Mouse (Mus musculus): ENCODE results near the gene Gm47289. TPM values are rescaled to one million over a fixed set of nuclear protein-coding genes. Genes with fewer than 3 reads are reported as not detected.

The Gm47289 gene
- polyA plus RNA-seq, 1 experiment from 2014 or later: not detected

DNA sequence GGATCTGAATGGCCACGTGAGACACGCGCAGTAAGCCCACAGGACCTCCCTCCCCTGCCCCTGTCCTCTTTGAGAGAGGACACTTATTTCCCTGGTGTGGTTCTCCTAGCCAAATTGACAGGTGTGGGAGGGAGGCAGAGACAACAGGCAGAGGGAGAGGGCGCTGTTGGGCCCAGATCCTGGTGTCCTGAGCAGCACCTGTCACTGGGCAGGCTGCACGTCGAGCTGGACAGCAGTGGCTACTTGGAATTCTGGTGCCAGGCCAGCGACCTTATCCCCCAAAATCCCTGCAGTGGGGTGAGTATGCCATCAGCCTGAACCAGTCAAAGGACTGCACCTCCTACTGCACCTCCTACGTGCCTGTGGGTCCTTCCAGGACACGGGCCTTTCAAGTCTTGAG, 15.6 kb upstream of the Gm47289 start:
- WGBS: 77% methylated on average over 9 of the region's 9 CpGs
- Histone ChIP-seq H3K4me2 (no peak overlapping the region), H3K9ac (no peak overlapping the region), H3K27me3 (no peaks in the 10 kb centered on the region), H3K9me3 (no peaks in the 10 kb centered on the region), H3K4me3 (no peak overlapping the region), H3K36me3 (no peaks in the 10 kb centered on the region), H3K4me1 (replicated peaks) (no peaks in the 10 kb centered on the region), H3K27ac (replicated peaks) (no peak overlapping the region)
- ATAC-seq (ENCODE audit: low FRiP score, low read depth): no peak

DNA sequence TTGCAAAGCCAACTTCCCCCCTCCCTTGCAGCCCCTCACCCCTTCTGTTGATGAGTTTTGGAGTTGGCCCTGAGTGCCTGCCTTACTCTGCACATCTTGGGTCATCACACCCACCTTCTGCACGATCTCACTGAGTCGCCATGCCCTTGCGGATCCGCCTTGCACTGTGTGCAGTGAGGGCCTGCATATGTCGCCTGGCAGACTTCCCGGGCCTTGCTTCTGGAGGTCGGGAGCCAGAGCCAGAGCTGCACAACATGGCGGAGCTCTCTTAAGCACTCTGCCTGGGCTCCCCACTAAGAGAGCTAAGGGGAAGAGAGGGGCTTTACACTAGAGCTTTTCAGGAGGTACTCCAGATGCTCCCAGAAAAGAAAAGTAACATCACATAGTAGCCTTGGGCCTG, 14.3 kb upstream of the Gm47289 start:
- Histone ChIP-seq H3K27me3 (no peaks in the 10 kb centered on the region), H3K4me3 (no peak overlapping the region), H3K4me2 (no peak overlapping the region), H3K9ac (no peak overlapping the region), H3K4me1 (replicated peaks) (no peaks in the 10 kb centered on the region), H3K36me3 (no peaks in the 10 kb centered on the region), H3K27ac (replicated peaks) (no peak overlapping the region), H3K9me3 (no peaks in the 10 kb centered on the region)
- WGBS: 76% methylated on average over 8 of the region's 8 CpGs
- peak; percentile 8; the same call in 1 of the 2 replicates for ATAC-seq (ENCODE audit: low FRiP score, low read depth)

DNA sequence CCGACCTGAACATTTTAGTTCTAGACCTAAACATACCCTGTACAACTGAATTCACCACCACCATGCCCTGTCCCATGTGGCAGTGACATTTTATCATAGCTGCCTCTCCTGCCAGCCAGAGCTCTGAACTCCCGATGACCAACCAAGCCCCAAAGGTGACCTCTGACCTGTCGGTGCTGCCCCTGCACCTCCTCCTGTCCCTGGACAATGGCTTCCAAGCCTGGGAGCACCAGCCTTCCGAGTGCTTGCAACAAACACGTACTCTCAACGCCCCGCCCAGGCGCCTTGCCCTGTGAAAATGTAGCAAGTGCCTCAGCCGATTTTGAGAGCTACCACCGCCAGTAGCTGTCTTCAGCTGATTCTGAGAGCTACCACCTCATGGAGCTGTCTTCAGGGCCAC, 13.8 kb upstream of the Gm47289 start:
- no peak overlapping the region for H3K27ac ChIP-seq (replicated peaks)
- H3K27me3 ChIP-seq: no peaks in the 10 kb centered on the region
- WGBS: 43% methylated on average over 10 of the region's 10 CpGs
- H3K4me2 ChIP-seq: no peak overlapping the region
- H3K9ac ChIP-seq: no peak overlapping the region
- H3K4me3 ChIP-seq: no peak overlapping the region
- H3K36me3 ChIP-seq: no peaks in the 10 kb centered on the region
- no peak for ATAC-seq (ENCODE audit: low FRiP score, low read depth)
- no peaks in the 10 kb centered on the region for H3K4me1 ChIP-seq (replicated peaks)
- H3K9me3 ChIP-seq: no peaks in the 10 kb centered on the region

DNA sequence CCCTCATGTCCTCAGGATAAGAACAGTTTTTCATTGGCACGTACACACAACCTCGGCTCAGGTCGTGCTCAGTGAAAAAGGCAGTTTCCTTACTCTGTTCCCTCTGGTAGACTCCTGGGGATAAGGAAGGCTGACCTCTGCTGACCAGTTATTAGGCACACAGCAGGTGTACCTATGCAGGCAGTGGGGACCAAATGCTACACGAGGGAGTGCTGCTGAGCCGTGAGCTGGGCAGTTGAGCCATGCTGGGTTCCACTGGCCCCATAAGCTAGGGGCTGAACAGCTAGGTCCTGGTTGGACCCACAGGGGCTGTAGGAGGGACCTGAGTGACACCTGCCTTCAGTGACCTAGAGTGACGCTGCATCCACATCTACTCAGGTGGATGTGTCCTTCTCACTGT, 13.3 kb upstream of the Gm47289 start:
- Histone ChIP-seq H3K4me2 (no peak overlapping the region), H3K4me3 (no peak overlapping the region), H3K4me1 (replicated peaks) (no peaks in the 10 kb centered on the region), H3K9ac (no peak overlapping the region), H3K36me3 (no peaks in the 10 kb centered on the region), H3K27me3 (no peaks in the 10 kb centered on the region), H3K27ac (replicated peaks) (no peak overlapping the region), H3K9me3 (no peaks in the 10 kb centered on the region)
- WGBS: 71% methylated on average over 6 of the region's 6 CpGs
- no peak for ATAC-seq (ENCODE audit: low FRiP score, low read depth)

DNA sequence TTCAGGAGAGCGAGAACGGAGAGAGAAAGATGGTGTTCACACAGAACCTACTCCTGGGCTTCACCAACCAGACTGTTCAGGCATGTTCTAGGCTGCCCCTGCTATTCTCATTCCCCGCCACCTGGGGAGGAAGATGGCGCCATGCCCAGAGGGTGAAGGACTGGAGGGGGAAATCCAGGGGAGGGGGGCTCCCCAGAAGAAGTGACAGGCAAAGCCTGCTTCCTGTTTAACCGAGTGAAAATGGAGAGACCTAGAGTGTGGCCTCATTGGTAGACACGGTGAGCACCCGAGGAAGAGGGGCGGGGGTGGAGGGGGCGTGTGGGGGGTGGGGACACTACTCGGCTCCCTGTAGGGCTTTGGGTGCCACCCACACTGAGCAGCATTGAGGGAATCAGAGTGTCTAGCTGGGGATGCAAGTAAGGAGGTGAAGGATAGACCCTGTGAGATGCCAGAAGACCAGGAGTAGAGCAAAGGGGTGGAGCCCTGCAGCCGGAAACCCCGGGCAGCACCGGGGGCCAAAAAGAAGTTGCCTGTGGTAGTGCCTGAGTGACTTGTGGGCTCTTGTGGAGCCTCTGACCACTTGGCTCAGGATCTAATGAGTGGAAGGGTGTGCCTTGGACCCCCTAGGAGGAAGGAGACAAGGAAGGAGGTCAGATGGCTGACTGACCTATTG, 12.7 kb upstream of the Gm47289 start:
- H3K9me3 ChIP-seq: no peaks in the 10 kb centered on the region
- no peak overlapping the region for H3K9ac ChIP-seq
- H3K4me1 ChIP-seq (replicated peaks): no peaks in the 10 kb centered on the region
- H3K4me2 ChIP-seq: no peak overlapping the region
- no peaks in the 10 kb centered on the region for H3K36me3 ChIP-seq
- ATAC-seq (ENCODE audit: low FRiP score, low read depth): no peak
- H3K27me3 ChIP-seq: no peaks in the 10 kb centered on the region
- 84% methylated on average over 13 of the region's 13 CpGs for WGBS
- no peak overlapping the region for H3K4me3 ChIP-seq
- no peak overlapping the region for H3K27ac ChIP-seq (replicated peaks)

DNA sequence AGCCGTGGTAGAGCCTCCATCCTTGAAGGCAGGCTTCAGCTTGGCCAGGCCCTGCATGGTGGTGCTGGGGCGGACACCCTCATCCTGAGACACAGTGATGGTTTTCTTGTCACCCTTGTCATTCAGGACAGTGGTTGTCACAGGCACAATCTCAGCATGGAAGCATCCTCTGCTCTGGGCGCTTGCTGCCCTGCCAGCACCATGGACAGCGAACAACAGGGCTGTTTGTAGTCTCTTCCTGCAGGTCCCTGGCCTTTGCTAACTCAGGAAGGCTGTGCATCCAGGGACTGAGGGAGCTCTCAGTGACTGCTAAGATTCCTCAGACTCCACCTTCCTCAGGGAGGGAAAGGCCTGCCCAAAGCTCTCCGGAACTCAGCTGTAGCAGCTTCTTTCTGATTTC, 9.4 kb upstream of the Gm47289 start:
- H3K36me3 ChIP-seq: no peaks in the 10 kb centered on the region
- H3K27me3 ChIP-seq: no peaks in the 10 kb centered on the region
- no peak for ATAC-seq (ENCODE audit: low FRiP score, low read depth)
- H3K27ac ChIP-seq (replicated peaks): no peak overlapping the region
- H3K4me1 ChIP-seq (replicated peaks): no peaks in the 10 kb centered on the region
- H3K9ac ChIP-seq: no peak overlapping the region
- no peak overlapping the region for H3K4me3 ChIP-seq
- 26% methylated on average over 5 of the region's 5 CpGs for WGBS
- no peaks in the 10 kb centered on the region for H3K9me3 ChIP-seq
- no peak overlapping the region for H3K4me2 ChIP-seq

DNA sequence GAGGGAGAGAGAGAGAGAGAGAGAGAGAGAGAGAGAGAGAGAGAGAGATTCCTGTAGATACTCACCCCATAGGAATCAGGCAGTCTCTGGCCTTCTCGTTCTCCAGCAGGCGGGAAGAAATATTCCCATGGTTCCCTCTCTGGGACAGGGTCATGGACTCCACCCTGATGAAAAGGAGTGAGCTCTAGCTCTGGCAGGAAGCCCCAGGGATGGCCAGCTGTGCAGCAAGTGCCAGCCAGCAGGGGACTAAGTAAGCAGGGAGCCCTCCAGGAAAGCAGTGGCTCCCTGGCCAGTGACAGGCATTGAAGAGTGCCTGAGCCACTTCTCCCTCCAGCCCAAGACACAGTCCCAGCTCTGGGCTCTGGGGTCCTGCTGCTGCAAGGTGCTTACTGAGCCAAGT, 7.2 kb upstream of the Gm47289 start:
- WGBS: 69% methylated on average over 2 of the region's 2 CpGs

DNA sequence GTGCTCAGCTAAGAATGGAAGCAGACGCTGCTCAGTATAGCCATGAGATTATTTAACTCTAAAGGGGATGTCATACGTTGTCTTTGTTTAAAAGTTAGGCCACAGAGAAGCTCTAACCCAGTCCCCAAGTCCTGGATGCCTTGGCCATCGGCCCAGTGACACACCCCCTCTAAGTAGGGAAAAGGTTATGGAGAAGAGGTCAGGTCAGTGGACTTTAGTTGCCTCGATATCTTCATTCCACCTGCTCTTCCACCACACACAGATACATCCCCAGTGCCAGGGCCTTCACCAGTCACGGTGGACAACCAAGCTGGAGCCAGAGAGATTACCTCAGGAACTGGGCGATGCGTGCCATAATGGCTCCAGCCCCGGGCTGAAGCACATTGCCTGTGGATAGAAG, 3.5 kb upstream of the Gm47289 start:
- Histone ChIP-seq H3K4me2 (no peak overlapping the region), H3K27me3 (peaks cover 17% of the 10 kb centered on the region), H3K36me3 (no peaks in the 10 kb centered on the region), H3K4me1 (replicated peaks) (no peaks in the 10 kb centered on the region), H3K4me3 (no peak overlapping the region), H3K9me3 (no peaks in the 10 kb centered on the region), H3K27ac (replicated peaks) (no peak overlapping the region), H3K9ac (no peak overlapping the region)
- WGBS: 88% methylated on average over 8 of the region's 8 CpGs
- no peak for ATAC-seq (ENCODE audit: low FRiP score, low read depth)

More for the DNA sequence above, 7.2 kb upstream of the Gm47289 start:
- Histone ChIP-seq H3K4me2 (no peak overlapping the region), H3K9me3 (no peaks in the 10 kb centered on the region), H3K27me3 (peaks cover 12% of the 10 kb centered on the region), H3K9ac (no peak overlapping the region), H3K4me1 (replicated peaks) (no peaks in the 10 kb centered on the region), H3K4me3 (no peak overlapping the region), H3K36me3 (no peaks in the 10 kb centered on the region), H3K27ac (replicated peaks) (no peak overlapping the region)
- no peak for ATAC-seq (ENCODE audit: low FRiP score, low read depth)

DNA sequence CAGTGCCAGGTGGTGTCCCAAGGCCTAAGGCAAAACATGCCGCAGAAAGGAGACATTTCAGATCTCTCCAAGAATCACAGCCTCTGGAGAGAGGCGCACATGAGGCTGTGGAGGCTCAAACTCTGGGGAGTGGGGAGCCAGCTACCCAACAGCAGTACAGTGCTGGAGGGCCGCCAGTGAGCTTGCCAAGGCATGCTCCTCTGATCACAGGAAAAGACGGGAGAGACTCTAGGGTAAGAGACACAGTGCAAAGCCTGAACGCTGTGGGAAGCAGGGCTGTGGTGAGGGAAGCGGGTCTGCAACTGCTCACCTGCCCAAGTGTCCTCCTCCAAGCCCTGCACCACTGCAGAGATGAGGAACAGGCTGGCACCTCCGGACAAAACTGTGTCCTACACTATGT, 3.1 kb upstream of the Gm47289 start:
- Histone ChIP-seq H3K4me2 (0 out of 2 replicates have a peak overlapping the region, but pooled peaks have one; percentile 65), H3K9me3 (no peaks in the 10 kb centered on the region), H3K4me3 (0 out of 2 replicates have a peak overlapping the region, but pooled peaks have one; percentile 57), H3K4me1 (replicated peaks) (no peaks in the 10 kb centered on the region), H3K27ac (replicated peaks) (no peak overlapping the region), H3K36me3 (no peaks in the 10 kb centered on the region), H3K27me3 (peaks cover 17% of the 10 kb centered on the region), H3K9ac (no peak overlapping the region)
- ATAC-seq (ENCODE audit: low FRiP score, low read depth): peak; percentile 11; the same call in 1 of the 2 replicates
- WGBS: 60% methylated on average over 7 of the region's 7 CpGs

DNA sequence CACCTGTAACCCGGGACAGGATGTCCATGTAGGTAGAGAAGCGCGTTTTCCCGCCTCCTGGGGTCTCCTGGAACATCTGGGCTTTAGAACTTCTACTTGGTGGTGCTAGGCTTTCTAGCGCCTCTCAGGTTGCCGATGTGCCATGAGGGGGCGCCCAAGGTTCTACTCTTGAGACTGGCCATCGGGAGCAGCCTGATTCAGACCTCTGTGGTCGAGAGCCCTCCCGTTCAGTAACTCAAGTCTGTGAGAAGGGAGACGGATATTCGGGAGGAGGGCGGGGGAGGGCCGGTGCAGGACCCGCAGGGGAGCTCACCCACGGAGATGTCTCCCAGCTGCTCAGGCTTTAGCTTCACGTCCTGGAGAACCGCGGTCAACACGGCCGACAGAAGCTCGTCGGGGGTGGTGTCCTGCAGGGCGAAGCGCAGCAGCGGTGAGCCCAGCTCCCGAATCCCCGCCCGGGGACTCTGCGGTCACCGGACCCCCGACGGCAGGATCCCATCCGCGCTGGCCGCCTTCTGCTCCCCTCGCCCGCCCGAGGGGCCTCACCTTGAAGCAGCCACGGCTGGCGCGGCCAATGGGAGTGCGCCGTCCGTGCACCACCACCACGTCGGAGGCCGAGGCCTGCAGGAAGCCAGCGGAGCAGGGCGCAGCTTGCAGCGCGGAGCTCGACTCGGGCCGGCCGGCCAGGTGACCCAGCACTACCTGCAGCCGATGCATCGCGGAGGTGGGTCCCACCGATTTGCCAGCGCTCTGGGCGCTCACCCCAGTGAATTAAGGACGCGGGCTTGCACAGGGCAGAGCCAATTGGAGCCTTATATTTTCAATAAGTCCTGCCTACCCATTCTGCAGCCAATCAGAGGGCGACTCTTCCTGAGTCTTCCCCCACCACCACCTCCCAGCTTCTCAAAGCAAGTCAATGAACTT, 2.4 kb upstream of the Gm47289 start, which contains the start of gene Acaa1b:
Acaa1b (minus strand) TSS at position 816 of the 924 bp plus-strand sequence.
- ATAC-seq (ENCODE audit: low FRiP score, low read depth): peak; percentile 89
- no peaks in the 10 kb centered on the region for H3K9me3 ChIP-seq
- peaks cover 17% of the 10 kb centered on the region for H3K27me3 ChIP-seq
- peak within 1 kb of the TSS; percentile 57 for H3K4me3 ChIP-seq
- H3K27ac ChIP-seq (replicated peaks): no peak within 1 kb of the TSS
- no peaks in the 10 kb centered on the region for H3K4me1 ChIP-seq (replicated peaks)
- peak within 1 kb of the TSS; percentile 40 for H3K9ac ChIP-seq
- WGBS: 1% methylated on average over 65 of the region's 65 CpGs
- H3K36me3 ChIP-seq: no peaks in the 10 kb centered on the region
- H3K4me2 ChIP-seq: peak within 1 kb of the TSS; percentile 65

DNA sequence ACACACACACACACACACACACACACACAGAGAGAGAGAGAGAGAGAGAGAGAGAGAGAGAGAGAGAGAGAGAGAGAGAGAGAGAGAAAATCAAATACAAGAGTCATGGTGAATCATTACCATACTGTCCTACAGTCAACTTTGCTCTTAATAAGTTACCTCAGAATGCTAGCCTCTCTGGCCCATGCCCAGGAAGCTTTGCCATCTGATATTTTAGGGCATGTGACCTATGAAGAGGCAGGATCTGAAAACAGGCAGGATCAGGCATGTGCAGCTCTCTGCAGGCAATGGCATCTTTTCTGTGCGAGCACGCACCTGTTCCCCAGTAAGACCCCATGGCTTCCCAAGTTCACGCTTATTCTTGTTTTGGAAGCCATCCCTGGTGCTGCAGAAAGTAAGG, 1.7 kb downstream of the Gm47289 start:
- Histone ChIP-seq H3K4me1 (replicated peaks) (no peaks in the 10 kb centered on the region), H3K27ac (replicated peaks) (no peak overlapping the region), H3K9ac (no peak overlapping the region), H3K4me3 (no peak overlapping the region), H3K4me2 (no peak overlapping the region), H3K9me3 (no peaks in the 10 kb centered on the region), H3K27me3 (0 out of 2 replicates have a peak, but pooled peaks cover 10% of the 10 kb centered on the region), H3K36me3 (no peaks in the 10 kb centered on the region)
- WGBS: 92% methylated on average over 3 of the region's 3 CpGs
- ATAC-seq (ENCODE audit: low FRiP score, low read depth): no peak

DNA sequence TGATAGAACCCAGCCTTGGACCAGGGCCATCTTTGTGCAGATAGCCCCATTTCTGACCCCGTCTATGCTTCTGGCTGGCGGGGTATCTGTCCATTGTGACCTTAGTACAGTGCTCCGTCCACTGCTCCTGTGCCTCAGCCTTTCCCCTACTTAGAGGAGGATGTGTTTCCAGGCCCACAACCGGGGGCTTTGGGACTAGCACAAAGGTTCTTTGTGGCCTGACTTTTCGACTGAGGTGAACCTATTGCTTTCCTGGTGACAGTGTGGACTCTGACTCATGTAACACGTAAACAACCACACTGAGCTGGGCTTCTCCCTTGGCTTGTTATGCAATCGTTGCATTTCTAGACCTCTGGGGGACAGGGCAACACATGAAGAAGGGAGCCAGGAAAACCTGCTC, 5.8 kb downstream of the Gm47289 start:
- 89% methylated on average over 7 of the region's 7 CpGs for WGBS
- Histone ChIP-seq H3K4me1 (replicated peaks) (no peaks in the 10 kb centered on the region), H3K4me3 (no peak overlapping the region), H3K36me3 (no peaks in the 10 kb centered on the region), H3K9ac (no peak overlapping the region), H3K9me3 (no peaks in the 10 kb centered on the region), H3K27ac (replicated peaks) (no peak overlapping the region), H3K27me3 (no peaks in the 10 kb centered on the region), H3K4me2 (no peak overlapping the region)
- ATAC-seq (ENCODE audit: low FRiP score, low read depth): no peak

Measured in hindbrain, embryonic 15.5 days (tissue).